Mouse (Mus musculus) thymus, adult 2 months (tissue): ENCODE results near the gene Fam222a. TPM values are rescaled to one million over a fixed set of nuclear protein-coding genes. Genes with fewer than 3 reads are reported as not detected.

Experiments used
- DNase-seq: peaks from one replicate; pipeline ENCODE4 v3.0.0; 2021
- H3K27ac ChIP-seq: fragments of 200-500 bp; 2 replicates; pipeline ENCODE4 v1.5.1; 2012; ENCODE audit warnings: low read length, control low read depth; ENCODE audit not compliant: control insufficient read depth, insufficient read depth
- H3K27me3 ChIP-seq: fragments of 200-500 bp; 2 replicates; pipeline ENCODE4 v1.6.1; 2012; ENCODE audit warnings: mild to moderate bottlenecking, low read length, moderate library complexity, mixed read lengths; ENCODE audit not compliant: control insufficient read depth, insufficient read depth
- H3K36me3 ChIP-seq: fragments of 200-500 bp; 2 replicates; pipeline ENCODE4 v1.6.1; 2012; ENCODE audit warnings: mild to moderate bottlenecking, low read length, moderate library complexity; ENCODE audit not compliant: control insufficient read depth, insufficient read depth
- H3K4me1 ChIP-seq: fragments of 200-500 bp; replicated peaks from 2 replicates; pipeline ENCODE4 v1.6.1; 2012; ENCODE audit warnings: low read length; ENCODE audit not compliant: control insufficient read depth, insufficient read depth
- H3K4me3 ChIP-seq: fragments of 200-500 bp; 2 replicates; pipeline ENCODE4 v1.5.1; 2012; ENCODE audit warnings: mild to moderate bottlenecking, low read length, control low read depth, moderate library complexity; ENCODE audit not compliant: control insufficient read depth, insufficient read depth
- CTCF ChIP-seq: fragments of 200-500 bp; IDR thresholded peaks from 2 replicates; pipeline ENCODE4 v1.5.1; 2012; ENCODE audit warnings: mild to moderate bottlenecking, control low read depth, low read length, moderate library complexity, borderline replicate concordance; ENCODE audit not compliant: control insufficient read depth, poor library complexity, insufficient read depth; ENCODE audit errors: extremely low read depth
- POLR2A ChIP-seq: fragments of 200-500 bp; IDR thresholded peaks from 2 replicates; pipeline ENCODE4 v1.6.1; 2012; ENCODE audit warnings: mild to moderate bottlenecking, low read length, control low read depth, moderate library complexity; ENCODE audit not compliant: control insufficient read depth, poor library complexity, insufficient read depth; ENCODE audit errors: extremely low read depth
- WGBS: fragments of 180-500 bp; shearing (Covaris S2); methylation state at CpG from one replicate; pipeline ENCODE4 v1.1.7; 2018; 5-methylcytosine and 5-hydroxymethylcytosine counted together
- polyA plus RNA-seq: library from polyadenylated mRNA; depleted of rRNA; stranded (reverse); fragments of >200 nt; gene quantifications from 2 replicates; pipeline ENCODE4 v1.2.3, GENCODE M21; 2012

Fam222a gene
- polyA plus RNA-seq, 1 experiment, result 15.3 TPM

GRCm38 (mm10) chr5:114620305-114620704 lies 52.5 kb downstream of the Fam222a start:
- H3K27ac ChIP-seq, result no peak overlapping the region
- TF ChIP-seq CTCF (peak; percentile 60; the same call in 1 of the 2 replicates), POLR2A (no peak)
- no peaks in the 10 kb centered on the region for H3K4me1 ChIP-seq
- no peak overlapping the region for H3K4me3 ChIP-seq
- WGBS, result 49% methylated on average over 6 of the region's 6 CpGs
- DNase-seq, result peak; percentile 31
- H3K36me3 ChIP-seq, result no peaks in the 10 kb centered on the region
- no peaks in the 10 kb centered on the region for H3K27me3 ChIP-seq

- peak; percentile 52; the same call in 1 of the 2 replicates for TF ChIP-seq CTCF
- TF ChIP-seq POLR2A, result no peak
- Histone ChIP-seq H3K4me3 (no peak overlapping the region), H3K27ac (no peak overlapping the region), H3K36me3 (no peaks in the 10 kb centered on the region), H3K4me1 (no peaks in the 10 kb centered on the region), H3K27me3 (no peaks in the 10 kb centered on the region)
- peak; percentile 76 for DNase-seq
- WGBS, result 22% methylated on average over 3 of the region's 3 CpGs
Observed at GRCm38 (mm10) chr5:114625590-114625989, 57.8 kb downstream of the Fam222a start.

DNA sequence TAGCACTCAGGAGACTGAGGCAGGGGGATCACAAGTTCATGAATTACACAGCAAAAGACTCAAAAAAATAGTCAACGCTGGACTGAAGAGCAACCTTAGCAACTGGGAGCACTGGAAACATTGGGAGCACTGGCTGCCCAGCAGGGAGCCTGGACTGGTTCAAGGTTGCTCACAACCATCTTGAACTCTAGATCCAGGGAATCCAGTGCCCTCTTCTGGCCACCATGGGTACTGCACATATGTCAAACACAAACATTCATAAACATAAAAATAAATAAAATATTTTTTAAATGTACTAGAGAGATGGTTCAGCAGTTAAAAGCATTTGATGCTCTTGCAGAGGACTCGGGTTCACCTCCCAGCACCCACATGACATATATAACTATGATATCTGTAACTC lies 63.5 kb downstream of the Fam222a start:
- Histone ChIP-seq H3K27me3 (no peaks in the 10 kb centered on the region), H3K4me1 (no peaks in the 10 kb centered on the region), H3K27ac (no peak overlapping the region), H3K4me3 (no peak overlapping the region), H3K36me3 (no peaks in the 10 kb centered on the region)
- peak; percentile 40 for DNase-seq
- WGBS, result 57% methylated on average over 2 of the region's 2 CpGs
- no peak for TF ChIP-seq POLR2A
- peak; percentile 46; the same call in 1 of the 2 replicates for TF ChIP-seq CTCF

DNA sequence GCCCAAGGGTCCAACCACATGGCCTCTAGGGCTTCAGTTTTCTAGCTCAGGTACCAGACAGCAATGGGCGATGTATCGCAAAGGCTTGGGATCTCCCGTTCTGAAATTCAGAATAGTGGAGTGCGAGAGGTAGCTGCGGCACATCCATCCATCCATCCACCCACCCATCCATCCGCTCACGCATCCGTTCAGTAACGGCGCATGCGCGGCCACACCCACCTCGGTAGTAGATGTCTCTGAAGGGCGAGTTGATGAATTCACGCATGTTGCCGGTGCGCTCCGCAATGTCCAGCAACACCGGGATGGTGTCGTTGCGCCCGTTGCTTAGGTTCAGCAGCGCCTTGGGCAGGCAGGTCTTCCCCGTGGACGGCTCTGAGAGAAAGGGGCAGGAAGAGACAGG lies 68.3 kb downstream of the Fam222a start:
- H3K27ac ChIP-seq, result no peak overlapping the region
- TF ChIP-seq POLR2A, result no peak
- no peak for TF ChIP-seq CTCF
- DNase-seq, result no peak
- no peak overlapping the region for H3K4me3 ChIP-seq
- no peaks in the 10 kb centered on the region for H3K36me3 ChIP-seq
- H3K27me3 ChIP-seq, result no peaks in the 10 kb centered on the region
- H3K4me1 ChIP-seq, result peaks cover 2% of the 10 kb centered on the region; the same call in 1 of the 2 replicates
- WGBS, result 90% methylated on average over 25 of the region's 25 CpGs

DNA sequence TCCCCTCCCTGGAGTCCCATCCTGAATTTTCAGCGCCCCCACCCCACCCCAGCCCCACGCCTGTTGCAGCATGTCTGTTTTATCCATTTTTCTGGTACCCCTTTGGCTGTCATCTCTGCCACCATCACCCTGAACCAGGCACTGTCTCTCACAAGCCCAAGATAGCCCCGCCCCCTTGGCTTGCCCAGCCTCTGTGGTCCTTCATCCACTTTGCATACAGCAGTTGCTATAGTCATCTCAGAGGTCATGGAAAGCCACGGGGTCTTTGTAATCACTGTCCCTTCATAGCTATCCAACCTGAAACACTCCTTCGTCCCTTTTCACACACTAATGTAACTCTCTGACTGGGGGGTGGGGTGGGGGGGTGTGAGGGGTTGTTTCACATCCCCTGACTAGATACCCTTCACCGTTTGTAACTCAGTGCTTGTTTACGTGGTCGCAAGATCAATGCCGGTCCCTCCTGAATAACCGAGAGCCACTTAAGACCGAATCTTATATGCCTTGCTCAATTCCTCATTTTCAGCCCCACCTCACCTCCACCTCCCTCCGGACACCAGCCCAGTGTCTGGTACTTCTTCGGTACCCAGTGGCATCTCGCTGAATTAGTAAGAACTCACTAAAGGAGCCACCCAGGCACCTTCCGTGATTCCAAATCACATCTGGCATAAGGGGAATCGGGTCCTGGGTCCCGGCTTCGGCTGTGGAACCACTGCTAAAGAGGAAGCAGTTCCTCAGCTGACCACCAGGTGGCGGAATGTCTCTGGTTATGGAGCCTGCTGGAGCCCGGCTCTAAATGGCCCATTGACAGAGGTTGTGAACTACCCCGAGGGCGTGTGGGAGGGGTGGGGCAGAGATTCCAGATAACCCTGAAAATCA lies 71.2 kb downstream of the Fam222a start:
- H3K4me3 ChIP-seq, result no peak overlapping the region
- peaks cover 2% of the 10 kb centered on the region; the same call in 1 of the 2 replicates for H3K4me1 ChIP-seq
- no peaks in the 10 kb centered on the region for H3K27me3 ChIP-seq
- DNase-seq, result peak; percentile 87
- no peak overlapping the region for H3K27ac ChIP-seq
- H3K36me3 ChIP-seq, result no peaks in the 10 kb centered on the region
- TF ChIP-seq POLR2A, result no peak
- peak; percentile 98 for TF ChIP-seq CTCF
- WGBS, result 11% methylated on average over 22 of the region's 22 CpGs

DNA sequence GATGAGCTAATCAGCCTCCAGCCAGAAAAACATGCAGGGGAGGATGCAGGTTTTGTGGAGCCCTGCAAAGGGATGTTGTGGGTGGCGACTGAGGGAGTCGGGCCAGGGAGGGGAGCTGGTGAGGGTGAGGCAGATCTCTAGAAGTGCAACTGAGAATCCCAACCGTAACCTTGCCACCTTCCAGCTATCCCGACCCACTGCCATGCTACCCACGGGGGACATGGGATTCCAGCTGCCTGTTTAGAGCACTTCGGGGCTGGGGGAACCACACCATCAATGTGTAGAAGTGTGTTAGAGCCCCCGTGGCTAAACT lies 71.8 kb downstream of the Fam222a start:
- Histone ChIP-seq H3K27me3 (no peaks in the 10 kb centered on the region), H3K4me3 (no peak overlapping the region), H3K36me3 (no peaks in the 10 kb centered on the region), H3K4me1 (peaks cover 2% of the 10 kb centered on the region; the same call in 1 of the 2 replicates), H3K27ac (no peak overlapping the region)
- WGBS, result 30% methylated on average over 7 of the region's 7 CpGs
- no peak for DNase-seq
- TF ChIP-seq POLR2A (no peak), CTCF (no peak)
